Mouse (Mus musculus) C2C12 (cell line): ENCODE data around the gene Ccn6. TPM values are rescaled to one million over a fixed set of nuclear protein-coding genes. Genes with fewer than 3 reads are reported as not detected.
A peak's percentile ranks its signal among the peaks of the same experiment; 100 is the strongest.

Experiments used
- H3K27me3 ChIP-seq: one replicate; pipeline ENCODE4 v1.6.1; 2011; ENCODE audit not compliant: control insufficient read depth, insufficient read depth, insufficient read length
- H3K36me3 ChIP-seq: one replicate; pipeline ENCODE4 v1.6.1; 2011; ENCODE audit not compliant: control insufficient read depth, insufficient read depth
- H3K4me3 ChIP-seq: one replicate; pipeline ENCODE4 v1.5.1; 2011; ENCODE audit warnings: mild to moderate bottlenecking, control low read depth; ENCODE audit not compliant: poor library complexity, insufficient read depth, severe bottlenecking
- H3K79me2 ChIP-seq: one replicate; pipeline ENCODE4 v1.6.1; 2011; ENCODE audit not compliant: control insufficient read depth, insufficient read depth
- H3K79me3 ChIP-seq: one replicate; pipeline ENCODE4 v1.6.1; 2011; ENCODE audit warnings: low read depth, control low read depth
- H3ac ChIP-seq: one replicate; pipeline ENCODE3; 2011; ENCODE audit warnings: low read depth; ENCODE audit not compliant: control insufficient read depth, insufficient read length
- CEBPB ChIP-seq: IDR thresholded peaks from one replicate; pipeline ENCODE4 v1.6.1; 2011; ENCODE audit warnings: low read depth, mild to moderate bottlenecking, control low read depth, moderate library complexity
- CTCF ChIP-seq: IDR thresholded peaks from one replicate; pipeline ENCODE4 v1.5.1; 2011; ENCODE audit not compliant: control insufficient read depth, insufficient read depth, insufficient read length
- FOSL1 ChIP-seq: IDR thresholded peaks from one replicate; pipeline ENCODE4 v1.8.0; 2011; ENCODE audit warnings: mild to moderate bottlenecking, low read length; ENCODE audit not compliant: poor library complexity, insufficient read depth, severe bottlenecking
- MAX ChIP-seq: IDR thresholded peaks from one replicate; pipeline ENCODE4 v1.6.1; 2011; ENCODE audit warnings: mild to moderate bottlenecking, control low read depth
- MYOD1 ChIP-seq: IDR thresholded peaks from one replicate; pipeline ENCODE4 v1.6.1; 2011; ENCODE audit warnings: low read depth; ENCODE audit not compliant: control insufficient read depth, insufficient read length
- MYOG ChIP-seq: IDR thresholded peaks from one replicate; pipeline ENCODE4 v1.6.1; 2011; ENCODE audit not compliant: control insufficient read depth, insufficient read length; ENCODE audit errors: extremely low read depth
- USF1 ChIP-seq: IDR thresholded peaks from one replicate; pipeline ENCODE4 v1.6.1; 2011; ENCODE audit warnings: low read depth, mild to moderate bottlenecking, control low read depth, moderate library complexity
- polyA plus RNA-seq: library from polyadenylated mRNA; unstranded; fragments of >200 nt; fragmentation: generic; extraction: Trizol; gene quantifications from one replicate; pipeline ENCODE4 v1.2.1, GENCODE M21; 2012; ENCODE audit warnings: missing spikeins

Ccn6 gene
- polyA plus RNA-seq, 1 experiment, result not detected

- no peaks in the 10 kb centered on the region for H3K36me3 ChIP-seq
- H3ac ChIP-seq, result no peak overlapping the region
- no peak for TF ChIP-seq MAX
- no peak for TF ChIP-seq FOSL1
- TF ChIP-seq CEBPB, result no peak
- TF ChIP-seq CTCF, result no peak
- no peak for TF ChIP-seq MYOG
- no peak for TF ChIP-seq MYOD1
- TF ChIP-seq USF1, result no peak
- no peaks in the 10 kb centered on the region for H3K27me3 ChIP-seq
- H3K4me3 ChIP-seq, result no peak overlapping the region
- no peaks in the 10 kb centered on the region for H3K79me3 ChIP-seq
- no peaks in the 10 kb centered on the region for H3K79me2 ChIP-seq
Measured at GRCm38 (mm10) chr10:39192673-39193072, 29.1 kb upstream of the Ccn6 start.

DNA sequence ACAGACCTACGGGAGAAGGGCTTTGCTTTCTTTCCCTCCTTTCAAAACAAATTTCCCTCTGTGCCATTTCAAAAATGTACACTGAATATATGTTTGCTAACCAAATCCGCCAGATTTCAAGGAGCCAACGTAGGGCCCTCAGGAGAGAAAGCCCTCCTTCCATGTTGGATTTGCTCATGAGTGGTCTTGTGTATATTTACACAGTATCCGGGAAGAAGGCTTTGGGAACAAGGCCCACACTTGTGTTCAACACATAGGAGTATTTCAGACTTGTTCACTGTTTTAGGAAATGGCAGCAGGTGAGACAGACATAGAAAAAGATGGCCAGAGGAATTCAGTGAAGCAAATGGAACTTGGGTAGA lies 21.9 kb upstream of the Ccn6 start:
- TF ChIP-seq CTCF, result no peak
- TF ChIP-seq FOSL1, result no peak
- no peak for TF ChIP-seq MYOG
- TF ChIP-seq MYOD1, result no peak
- TF ChIP-seq CEBPB, result no peak
- TF ChIP-seq MAX, result no peak
- TF ChIP-seq USF1, result no peak
- H3K79me3 ChIP-seq, result no peaks in the 10 kb centered on the region
- H3K27me3 ChIP-seq, result no peaks in the 10 kb centered on the region
- no peaks in the 10 kb centered on the region for H3K36me3 ChIP-seq
- no peak overlapping the region for H3K4me3 ChIP-seq
- H3ac ChIP-seq, result no peak overlapping the region
- no peaks in the 10 kb centered on the region for H3K79me2 ChIP-seq

DNA sequence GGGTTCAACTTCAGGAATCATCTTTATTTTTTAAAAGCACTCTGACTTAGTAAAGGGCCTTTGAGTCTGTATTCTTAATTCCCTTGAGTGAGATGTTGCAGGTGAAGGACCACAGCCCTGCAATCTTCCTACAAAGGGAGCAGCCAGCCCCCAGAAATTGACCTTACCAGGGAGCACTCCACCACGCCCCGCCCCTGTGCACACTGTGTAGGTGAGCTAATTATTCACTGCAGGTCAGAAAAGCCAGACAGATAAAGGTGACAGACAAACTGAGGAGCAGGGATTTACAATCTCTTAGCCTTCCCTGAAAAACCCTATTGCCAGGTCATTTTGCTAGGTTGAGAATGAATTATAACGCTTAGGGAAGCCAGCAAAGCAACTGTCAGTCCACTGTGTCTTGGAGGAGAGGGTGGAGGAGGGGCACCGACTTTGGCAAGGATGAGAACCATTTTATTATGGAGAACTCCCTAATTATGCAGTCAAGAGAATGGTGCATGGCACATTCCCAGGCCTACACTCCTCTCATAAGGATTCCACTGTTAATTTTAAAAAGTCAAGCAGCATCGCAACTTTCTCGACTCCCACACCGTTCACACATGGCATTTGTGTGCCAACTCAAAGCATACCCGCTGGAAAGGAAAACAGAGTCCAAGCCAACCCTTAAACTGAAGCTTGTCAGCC lies 21.4 kb upstream of the Ccn6 start:
- Histone ChIP-seq H3K79me3 (no peaks in the 10 kb centered on the region), H3K27me3 (no peaks in the 10 kb centered on the region)

DNA sequence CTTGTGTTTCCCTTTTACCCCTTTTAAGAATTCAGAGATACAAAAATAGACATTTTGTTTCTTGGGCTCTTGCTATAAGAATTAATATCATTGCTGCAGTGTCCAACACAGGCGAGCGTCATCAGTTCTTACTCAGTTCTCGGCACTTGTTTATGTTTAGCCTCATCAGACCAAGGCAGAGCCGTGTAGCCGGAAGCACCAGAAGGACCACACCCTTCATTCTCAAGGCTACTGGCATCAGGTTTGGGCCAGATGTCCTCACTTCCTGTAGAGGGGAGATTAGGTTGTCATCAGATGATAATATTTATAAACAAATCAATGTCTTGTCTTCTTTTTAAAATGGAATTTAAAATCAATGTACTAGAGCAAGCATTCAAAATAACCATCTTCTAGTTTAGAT lies 13.4 kb upstream of the Ccn6 start:
- Histone ChIP-seq H3K4me3 (no peak overlapping the region), H3K79me2 (no peaks in the 10 kb centered on the region), H3ac (no peak overlapping the region), H3K79me3 (no peaks in the 10 kb centered on the region), H3K27me3 (no peaks in the 10 kb centered on the region), H3K36me3 (no peaks in the 10 kb centered on the region)
- TF ChIP-seq MAX, result no peak
- TF ChIP-seq MYOD1, result no peak
- no peak for TF ChIP-seq FOSL1
- TF ChIP-seq CEBPB, result no peak
- no peak for TF ChIP-seq CTCF

More for the DNA sequence above, 21.4 kb upstream of the Ccn6 start:
- TF ChIP-seq CEBPB, result no peak
- no peak for TF ChIP-seq CTCF
- no peak for TF ChIP-seq MAX
- TF ChIP-seq MYOD1, result no peak
- H3K4me3 ChIP-seq, result no peak overlapping the region
- H3K36me3 ChIP-seq, result no peaks in the 10 kb centered on the region
- H3ac ChIP-seq, result no peak overlapping the region
- H3K79me2 ChIP-seq, result no peaks in the 10 kb centered on the region

- Histone ChIP-seq H3K27me3 (no peaks in the 10 kb centered on the region), H3K79me3 (no peaks in the 10 kb centered on the region), H3K79me2 (no peaks in the 10 kb centered on the region), H3ac (no peak overlapping the region), H3K36me3 (no peaks in the 10 kb centered on the region), H3K4me3 (no peak overlapping the region)
- no peak for TF ChIP-seq CTCF
- no peak for TF ChIP-seq MAX
- no peak for TF ChIP-seq FOSL1
- TF ChIP-seq MYOD1, result no peak
- TF ChIP-seq MYOG, result no peak
- no peak for TF ChIP-seq CEBPB
- TF ChIP-seq USF1, result peak; percentile 37
Measured at GRCm38 (mm10) chr10:39173077-39173476, 9.5 kb upstream of the Ccn6 start.

- Histone ChIP-seq H3K27me3 (peaks cover 2% of the 10 kb centered on the region), H3K36me3 (no peaks in the 10 kb centered on the region), H3K79me3 (no peaks in the 10 kb centered on the region), H3ac (no peak overlapping the region), H3K4me3 (no peak overlapping the region), H3K79me2 (no peaks in the 10 kb centered on the region)
- TF ChIP-seq MYOG (no peak), CEBPB (no peak)
Measured at GRCm38 (mm10) chr10:39172540-39172931, 8.9 kb upstream of the Ccn6 start.
